Mouse (Mus musculus) thymus, postnatal 36 days (tissue): ENCODE measurements around the gene Picalm.

Experiments
- DNase-seq, 2 experiments: peaks; one replicate each; pipeline ENCODE4 v3.0.0; 2022; ENCODE audit warnings: mixed read lengths in 2 of 2

Picalm gene

DNA sequence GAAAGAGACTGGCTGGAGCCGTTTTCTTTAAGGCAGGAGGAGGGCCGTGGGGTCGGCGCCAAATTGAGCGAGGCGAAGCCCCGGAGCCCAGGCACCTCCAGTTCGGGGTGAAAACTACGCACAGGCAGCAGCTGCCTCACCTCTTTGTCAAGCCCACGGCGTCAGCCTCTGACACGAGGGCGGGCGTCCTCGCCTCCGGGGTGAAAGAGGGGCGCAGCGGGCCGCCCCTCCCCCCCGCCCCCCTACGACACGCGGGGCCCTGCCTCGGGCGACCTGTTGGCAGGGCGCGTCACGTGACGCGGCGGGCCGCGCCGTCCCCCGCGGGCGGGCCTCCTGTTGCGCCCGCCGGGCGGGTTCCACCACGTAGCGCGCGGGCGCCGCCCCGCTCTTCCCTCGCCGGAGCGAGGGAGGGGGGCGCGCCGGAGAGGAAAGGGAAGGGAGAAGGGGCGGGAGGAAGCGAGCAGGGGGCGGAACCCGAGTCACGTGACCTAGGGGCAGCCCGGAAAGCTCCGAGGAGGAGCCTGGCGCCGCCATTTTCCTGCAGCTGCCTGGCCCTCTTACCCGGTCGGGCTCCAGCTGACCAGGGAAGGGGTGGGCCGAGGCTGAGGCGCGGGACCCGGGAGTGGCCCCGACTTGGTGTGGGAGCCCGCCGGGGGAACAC, at the start of gene Picalm:
Gene Picalm (plus strand): TSS at position 482 of the 661 bp plus-strand sequence.
- DNase-seq = peak; percentile 99

- DNase-seq = no peak
Observed at GRCm38 (mm10) chr7:90083799-90084198, 46.2 kb upstream of the Picalm start.

DNA sequence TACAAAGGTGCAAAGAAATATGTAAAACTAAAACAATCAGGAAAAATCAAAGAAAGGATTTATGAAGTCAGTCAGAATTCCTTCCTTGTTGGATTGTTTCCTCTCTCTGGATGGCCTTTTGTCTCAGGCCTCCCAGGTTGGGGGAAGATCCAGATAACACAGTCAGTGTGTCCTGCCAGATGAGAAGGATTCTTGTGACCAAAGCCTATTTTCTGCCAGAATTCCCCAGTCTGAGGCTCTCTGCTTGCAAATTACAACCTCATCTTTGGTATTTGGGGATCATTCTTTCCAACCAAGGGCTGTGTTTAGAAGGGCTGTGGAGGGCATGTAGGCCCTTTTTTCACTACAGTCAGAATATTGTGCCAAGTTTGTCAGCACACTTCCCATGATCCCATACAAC, 45.5 kb upstream of the Picalm start:
- no peak for DNase-seq

DNA sequence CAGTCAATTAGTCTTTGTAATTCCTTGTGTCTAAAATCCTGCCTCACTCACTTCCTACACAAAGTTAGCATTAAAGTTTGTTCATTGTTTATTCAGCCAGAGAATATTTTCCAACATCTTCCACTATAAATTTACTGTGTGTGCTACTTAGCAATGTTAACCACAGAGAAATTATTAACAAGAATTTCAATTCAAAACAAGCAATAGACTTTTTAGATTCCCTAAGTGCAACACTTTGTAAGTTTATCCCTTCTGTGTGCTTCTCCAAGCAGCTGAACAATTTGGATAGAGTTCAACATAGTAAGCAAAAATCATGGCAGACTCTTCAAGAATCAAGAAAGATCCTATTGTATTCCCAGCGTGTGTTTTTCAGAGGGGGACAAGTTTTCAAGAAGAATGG, 44.3 kb upstream of the Picalm start:
- DNase-seq = no peak

- DNase-seq = no peak
Observed at GRCm38 (mm10) chr7:90086821-90087220, 43.2 kb upstream of the Picalm start.

DNA sequence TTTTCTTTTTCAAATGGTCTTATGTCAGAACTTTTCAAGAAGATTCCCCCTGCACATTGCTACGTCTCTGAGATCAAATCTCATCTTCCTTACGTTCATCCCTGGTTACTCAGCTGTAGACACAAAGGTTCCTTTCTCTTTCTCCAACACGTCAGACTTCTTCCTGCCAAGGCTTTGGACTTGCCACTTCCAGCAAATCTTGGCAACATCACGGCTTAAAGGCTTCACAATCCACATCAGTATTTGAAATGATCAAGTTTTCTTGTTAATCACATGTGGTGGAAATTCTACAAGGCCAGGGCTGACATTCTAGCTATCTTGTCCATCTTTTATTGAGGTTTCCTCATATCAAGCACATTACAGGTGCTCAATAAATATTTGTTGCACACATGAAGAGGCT, 39.0 kb upstream of the Picalm start:
- no peak for DNase-seq

DNA sequence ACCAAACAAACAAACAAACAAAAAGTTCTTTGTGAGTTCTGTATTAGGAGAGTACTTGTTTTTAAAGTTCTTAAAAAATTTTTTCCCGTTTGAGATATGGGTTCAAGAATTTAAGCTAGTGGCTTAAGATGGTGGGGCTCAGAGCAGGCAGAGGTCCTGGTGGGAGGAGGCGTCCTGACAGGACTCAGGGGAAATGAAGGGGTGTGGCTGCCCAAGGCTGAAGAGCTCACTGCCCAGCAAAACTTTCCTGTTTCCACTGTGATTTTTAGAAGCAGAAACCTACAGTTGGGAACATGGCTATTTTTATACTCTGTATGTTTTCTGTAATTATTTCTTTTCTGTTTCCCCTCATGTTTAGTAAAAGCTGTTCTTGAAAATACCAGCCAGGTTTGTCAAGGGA, 38.3 kb upstream of the Picalm start:
- DNase-seq = no peak

DNA sequence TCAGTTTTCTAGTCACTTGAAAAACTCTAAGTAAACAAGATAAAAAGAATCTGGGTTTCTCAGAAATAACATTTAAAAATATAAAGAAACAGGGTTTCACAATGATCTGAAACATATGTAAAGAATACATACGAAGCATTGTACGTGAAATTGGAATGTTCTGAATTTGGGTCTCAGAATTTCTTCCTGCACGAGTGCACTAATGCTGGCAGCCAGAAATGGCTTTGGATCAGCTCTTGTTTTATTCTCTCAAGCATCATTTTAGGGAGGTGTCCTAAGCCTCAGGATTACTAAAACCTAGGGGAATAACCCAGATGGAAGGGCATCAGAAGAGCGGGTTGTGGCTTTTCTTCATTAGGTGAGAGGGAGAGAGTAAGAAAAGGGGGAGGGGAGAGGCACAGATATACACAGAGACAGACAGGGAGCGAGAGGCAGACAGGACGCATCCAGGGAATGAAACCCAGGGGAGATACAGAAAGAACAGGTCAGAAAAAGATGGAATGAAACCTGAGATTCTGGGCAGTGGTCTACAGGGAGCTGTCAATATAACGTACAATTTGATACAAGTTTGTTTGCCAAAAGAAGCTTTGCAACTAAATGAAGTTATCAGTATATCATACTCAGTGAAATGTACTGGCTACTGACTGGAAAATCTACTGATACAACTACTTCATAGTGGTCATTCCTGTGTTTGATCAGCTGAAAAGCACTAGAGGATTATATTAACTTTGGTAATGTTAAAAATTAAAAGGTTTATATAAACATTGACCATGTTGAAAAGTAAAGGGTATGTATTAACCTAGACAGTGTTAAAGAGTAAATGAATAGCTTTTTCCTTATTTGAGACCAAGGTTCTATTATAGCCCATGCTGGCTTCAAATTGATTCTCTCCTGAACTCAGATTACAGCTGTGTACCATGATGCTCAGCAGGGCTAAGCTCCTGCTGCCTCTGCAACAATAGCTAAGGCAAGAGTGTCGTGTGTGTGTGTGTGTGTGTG, 37.3 kb upstream of the Picalm start:
- no peak for DNase-seq

GRCm38 (mm10) chr7:90095097-90095496, 34.9 kb upstream of the Picalm start:
- no peak for DNase-seq

GRCm38 (mm10) chr7:90095766-90096372, 34.1 kb upstream of the Picalm start:
- DNase-seq = no peak

GRCm38 (mm10) chr7:90096609-90097008, 33.4 kb upstream of the Picalm start:
- DNase-seq = no peak

- no peak for DNase-seq
Observed at GRCm38 (mm10) chr7:90098253-90098652, 31.8 kb upstream of the Picalm start.

- DNase-seq = no peak
Observed at GRCm38 (mm10) chr7:90099248-90099647, 30.8 kb upstream of the Picalm start.

DNA sequence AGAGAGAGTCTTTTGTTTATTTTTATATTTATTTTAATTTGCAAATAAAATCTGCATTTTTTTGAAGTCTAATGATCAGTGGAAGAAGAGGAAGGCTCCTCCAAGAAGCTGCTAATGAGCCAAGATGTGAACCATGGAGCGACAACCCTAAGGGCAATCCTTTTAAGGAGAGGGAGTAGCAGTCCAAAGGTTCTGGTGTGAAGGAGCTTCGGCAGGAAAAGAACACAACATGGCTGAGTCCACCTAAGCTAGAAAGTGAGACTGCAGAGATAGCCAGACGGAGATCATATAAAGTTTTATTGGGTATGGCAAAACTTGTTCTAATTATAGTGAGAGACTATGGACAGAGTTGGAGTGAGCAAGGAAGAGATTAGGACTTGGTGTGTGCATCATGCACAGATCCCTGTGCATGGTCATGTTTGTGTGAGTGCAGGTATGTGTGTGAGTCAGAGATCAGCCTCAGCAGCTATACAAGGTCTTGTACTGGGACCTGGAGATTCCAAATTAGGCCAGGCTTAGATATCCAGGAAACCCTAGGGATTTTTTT, 29.3 kb upstream of the Picalm start:
- DNase-seq = no peak

GRCm38 (mm10) chr7:90116100-90116499, 13.9 kb upstream of the Picalm start:
- no peak for DNase-seq

DNA sequence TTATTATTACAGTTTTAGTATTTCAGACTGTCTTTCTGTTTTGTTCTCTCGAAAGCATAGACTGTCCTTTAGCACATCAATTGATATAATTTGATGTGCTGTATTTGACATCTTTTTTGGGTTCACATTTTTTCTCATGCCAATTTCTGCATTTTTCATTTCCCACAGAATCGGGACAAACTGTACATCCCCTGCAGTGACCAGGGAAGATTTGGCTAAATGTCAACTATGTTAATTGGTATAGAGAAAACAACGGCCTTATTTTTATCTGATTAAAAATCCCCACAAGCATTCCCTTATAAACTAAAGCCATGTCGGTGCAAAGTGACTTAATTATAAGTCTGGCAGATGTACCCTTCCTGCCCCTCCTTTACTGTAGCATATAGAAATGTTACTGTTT, 9.9 kb upstream of the Picalm start:
- DNase-seq = no peak

- DNase-seq = no peak
Observed at GRCm38 (mm10) chr7:90124991-90125390, 5.0 kb upstream of the Picalm start.

GRCm38 (mm10) chr7:90128631-90129200, 1.3 kb upstream of the Picalm start:
- no peak for DNase-seq

DNA sequence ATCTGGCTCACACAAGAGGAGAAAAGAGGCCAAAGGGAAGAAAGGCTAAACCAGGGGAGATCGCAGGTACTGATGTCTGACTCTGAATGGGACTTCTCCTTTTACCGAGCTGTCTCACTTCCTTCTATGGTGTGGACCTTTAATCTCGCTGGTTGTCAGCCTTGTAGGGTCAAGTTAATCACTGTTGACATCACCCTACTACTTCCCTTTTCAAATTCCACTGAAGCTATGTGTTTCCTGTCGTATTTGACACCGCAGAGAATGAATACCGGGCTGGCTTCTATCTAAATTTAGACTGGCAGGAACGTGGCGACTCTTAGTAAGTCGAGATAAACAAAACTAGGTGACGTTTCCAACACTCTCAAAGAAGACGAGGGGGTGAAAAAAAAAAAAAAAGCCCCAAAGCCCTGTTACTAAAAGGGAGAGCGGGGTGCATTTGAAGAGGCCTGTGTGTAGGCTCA, 712 bp upstream of the Picalm start:
- DNase-seq = no peak

- peak; percentile 43 to 60 for DNase-seq
Observed at GRCm38 (mm10) chr7:90130501-90131375, 725 bp downstream of the Picalm start.

GRCm38 (mm10) chr7:90131376-90131651, 1.3 kb downstream of the Picalm start:
- no peak for DNase-seq

DNA sequence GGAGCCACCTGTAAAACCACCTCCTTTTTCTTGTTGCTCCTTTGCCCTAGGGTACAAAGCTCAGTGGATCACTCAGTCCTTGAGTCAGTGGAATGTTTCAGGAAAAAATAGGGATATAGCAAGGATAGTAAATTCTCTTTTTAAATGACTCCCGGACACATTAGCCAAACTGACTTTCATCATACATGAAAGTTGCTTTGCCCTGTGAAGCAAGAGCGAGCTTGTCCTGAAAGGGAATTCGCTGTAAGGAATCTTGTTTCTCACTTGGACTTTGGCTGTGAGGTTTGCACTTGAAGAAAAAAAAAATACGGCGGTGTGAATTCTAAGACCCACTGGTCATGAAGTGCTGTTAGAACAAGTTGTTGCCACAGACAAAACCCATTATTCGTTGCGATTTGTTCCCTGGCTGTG, 1.8 kb downstream of the Picalm start:
- DNase-seq = no peak
